Mouse (Mus musculus) monocyte, adult 5-6 weeks (primary cell): Measurements from ENCODE around the gene Scgb2b27. TPM values are rescaled to one million over a fixed set of nuclear protein-coding genes. Genes with fewer than 3 reads are reported as not detected.
"Not testable (repeated sequence)": the region's sequence is repeated elsewhere in the genome, so short reads cannot be mapped to it uniquely, and the experiment has no call there.

Experiments used
- ATAC-seq: fragments of 153-309, 156-312 bp; replicated peaks from 2 replicates; pipeline ENCODE4 v1.8.0; 2017; ENCODE audit warnings: mild to moderate bottlenecking; ENCODE audit not compliant: low TSS enrichment, insufficient number of reproducible peaks, severe bottlenecking, poor library complexity, low FRiP score
- total RNA-seq: library from RNA; stranded (forward); fragments of 200-1000, 200-491, 200-594 nt; gene quantifications from 3 replicates; pipeline ENCODE4 v1.2.3, GENCODE M21; 2017

Scgb2b27 gene
- total RNA-seq = not detected in 3 replicates

GRCm38 (mm10) chr7:34013842-34014241 lies at the start of gene Scgb2b27:
Gene Scgb2b27 (minus strand): TSS chr7:34013942.
- no peak for ATAC-seq

- ATAC-seq = not testable (repeated sequence)
Measured at GRCm38 (mm10) chr7:34036076-34036815, 22.5 kb upstream of the Scgb2b27 start.

- not testable (repeated sequence) for ATAC-seq
Measured at GRCm38 (mm10) chr7:34034579-34034978, 20.8 kb upstream of the Scgb2b27 start.

- ATAC-seq = no peak
Measured at GRCm38 (mm10) chr7:34030026-34030425, 16.3 kb upstream of the Scgb2b27 start.

- not testable (repeated sequence) for ATAC-seq
Measured at GRCm38 (mm10) chr7:34027202-34027601, 13.5 kb upstream of the Scgb2b27 start.

GRCm38 (mm10) chr7:34025641-34026040 lies 11.9 kb upstream of the Scgb2b27 start:
- ATAC-seq = no peak

GRCm38 (mm10) chr7:34021183-34021582 lies 7.4 kb upstream of the Scgb2b27 start, which contains the start of gene Scgb1b27:
Gene Scgb1b27 (plus strand): TSS chr7:34021483.
- ATAC-seq = not testable (repeated sequence)

- not testable (repeated sequence) for ATAC-seq
Measured at GRCm38 (mm10) chr7:33982281-33982680, 31.5 kb downstream of the Scgb2b27 start.

Other genes starting within 250 kb of the Scgb2b27 start
- not detected in 3 replicates for gene Scgb2b26, start 68.9 kb downstream of the Scgb2b27 start, total RNA-seq
- not detected in 3 replicates for gene Scgb1b27, start 7.5 kb upstream of the Scgb2b27 start, total RNA-seq
- not detected in 3 replicates for gene Scgb1b30, start 81.5 kb upstream of the Scgb2b27 start, total RNA-seq
- not detected in 3 replicates for gene Wtip, start 119.3 kb upstream of the Scgb2b27 start, total RNA-seq
- 107 to 120 TPM (median 115 TPM) in 3 replicates for gene Uba2, start 155.7 kb upstream of the Scgb2b27 start, total RNA-seq
- gene Pdcd2l, start 182.7 kb upstream of the Scgb2b27 start, total RNA-seq = 22.9 to 36.0 TPM (median 31.0 TPM) in 3 replicates
- 219 to 290 TPM (median 277 TPM) in 3 replicates for gene Gpi1, start 216.4 kb upstream of the Scgb2b27 start, total RNA-seq
- not detected in 3 replicates for gene Gm6096, start 237.1 kb upstream of the Scgb2b27 start, total RNA-seq